Mouse (Mus musculus): ENCODE measurements at regions not wholly inside any gene's neighbourhood (a gene's known extent, or its start where the extent isn't known, plus 50 kb on each side); places are given as distances from the start of the nearest gene placed in this dataset.

- TF ChIP-seq CTCF (IDR thresholded peaks at IDR 0.05; ENCODE audit: borderline replicate concordance, insufficient read depth, low read length) (no peak), POLR2A (IDR thresholded peaks at IDR 0.05; ENCODE audit: low read depth, low read length) (no peak)
Observed at GRCm38 (mm10) chr10:66817876-66818275, 278.0 kb upstream of the Jmjd1c start.
